Mouse (Mus musculus) small intestine, adult 2 months (tissue): ENCODE measurements around the gene Dlg2.

Experiments used
- CTCF ChIP-seq: fragments of 200-500 bp; IDR thresholded peaks from 2 replicates; pipeline ENCODE4 v1.5.1; 2012; ENCODE audit warnings: low read depth, mild to moderate bottlenecking, control low read depth, inconsistent platforms, low read length, moderate library complexity, mixed read lengths; ENCODE audit not compliant: insufficient replicate concordance, insufficient read length; ENCODE audit errors: extremely low read depth
- POLR2A ChIP-seq: fragments of 200-500 bp; IDR thresholded peaks from 2 replicates; pipeline ENCODE4 v1.6.1; 2012; ENCODE audit warnings: low read depth, mild to moderate bottlenecking, control low read depth, inconsistent platforms, low read length, moderate library complexity

GRCm38 (mm10) chr7:90825640-90826039 is 349.2 kb downstream of the Dlg2 start:
- TF ChIP-seq POLR2A (no peak), CTCF (no peak)
